Mouse (Mus musculus) heart, postnatal 0 days (tissue): ENCODE results near the gene Bmp8a. TPM values are rescaled to one million over a fixed set of nuclear protein-coding genes. Genes with fewer than 3 reads are reported as not detected.
"Not testable (repeated sequence)": the region's sequence is repeated elsewhere in the genome, so short reads cannot be mapped to it uniquely, and the experiment has no call there.

Experiments used
- ATAC-seq: fragments of 200-750 bp; cut with Nextera tagmentation; 2 replicates; pipeline ENCODE4 v1.8.0; 2017; ENCODE audit warnings: low read depth, moderate number of reproducible peaks, moderate library complexity; ENCODE audit not compliant: insufficient read depth
- DNase-seq: peaks from one replicate; pipeline ENCODE4 v3.0.0-alpha.2; 2016; ENCODE audit warnings: low spot score
- H3K27ac ChIP-seq: fragments of 300-500 bp; sonication (generic); 2 replicates; pipeline ENCODE4 v1.5.1; 2014; ENCODE audit warnings: low read depth, mild to moderate bottlenecking
- H3K27me3 ChIP-seq: fragments of 300-500 bp; sonication (generic); 2 replicates; pipeline ENCODE4 v1.6.1; 2014; ENCODE audit warnings: low read length, mixed read lengths; ENCODE audit not compliant: control insufficient read depth, insufficient read depth
- H3K36me3 ChIP-seq: fragments of 300-500 bp; sonication (generic); replicated peaks from 2 replicates; pipeline ENCODE4 v1.6.1; 2014; ENCODE audit warnings: low read length, mixed read lengths; ENCODE audit not compliant: control insufficient read depth, insufficient read depth
- H3K4me1 ChIP-seq: fragments of 300-500 bp; sonication (generic); 2 replicates; pipeline ENCODE4 v1.6.1; 2014; ENCODE audit warnings: antibody characterized with exemption; ENCODE audit not compliant: control insufficient read depth, insufficient read depth
- H3K4me2 ChIP-seq: fragments of 300-500 bp; sonication (generic); 2 replicates; pipeline ENCODE4 v1.6.1; 2014; ENCODE audit warnings: low read depth, mild to moderate bottlenecking, low read length, moderate library complexity
- H3K4me3 ChIP-seq: fragments of 300-500 bp; sonication (generic); 2 replicates; pipeline ENCODE4 v1.5.1; 2014; ENCODE audit warnings: low read depth, low read length
- H3K9ac ChIP-seq: fragments of 300-500 bp; sonication (generic); replicated peaks from 2 replicates; pipeline ENCODE4 v1.6.1; 2014; ENCODE audit warnings: low read depth, low read length, mixed read lengths
- H3K9me3 ChIP-seq: fragments of 300-500 bp; sonication (generic); replicated peaks from 2 replicates; pipeline ENCODE4 v1.6.1; 2016; ENCODE audit warnings: low read length; ENCODE audit not compliant: control insufficient read depth
- CTCF ChIP-seq: IDR thresholded peaks from 2 replicates; pipeline ENCODE4 v1.5.1; 2016; ENCODE audit warnings: antibody characterized with exemption, control low read depth, low read depth
- EP300 ChIP-seq: IDR thresholded peaks from 2 replicates; pipeline ENCODE4 v1.6.1; 2016; ENCODE audit warnings: antibody characterized with exemption, low read depth
- WGBS: fragments of 180-500 bp; shearing (Covaris S2); extraction: QIAGEN DNeasy Blood & Tissue Kit; methylation state at CpG from one replicate; pipeline ENCODE4 v1.1.7; 2014; 5-methylcytosine and 5-hydroxymethylcytosine counted together
- polyA plus RNA-seq: library from polyadenylated mRNA; unstranded; fragments of >200 nt; fragmentation: Nextera tagmentation; extraction: Ambion mirVana; gene quantifications from 2 replicates; pipeline ENCODE4 v1.2.1, GENCODE M21; 2015
- total RNA-seq: library from RNA; depleted of rRNA; stranded (reverse); fragments of >200 nt; gene quantifications from 2 replicates; pipeline ENCODE4 v1.2.3, GENCODE M21; 2014; ENCODE audit warnings: low replicate concordance

The Bmp8a gene
- total and polyA plus RNA-seq, 2 experiments from 2014 or later: not detected

DNA sequence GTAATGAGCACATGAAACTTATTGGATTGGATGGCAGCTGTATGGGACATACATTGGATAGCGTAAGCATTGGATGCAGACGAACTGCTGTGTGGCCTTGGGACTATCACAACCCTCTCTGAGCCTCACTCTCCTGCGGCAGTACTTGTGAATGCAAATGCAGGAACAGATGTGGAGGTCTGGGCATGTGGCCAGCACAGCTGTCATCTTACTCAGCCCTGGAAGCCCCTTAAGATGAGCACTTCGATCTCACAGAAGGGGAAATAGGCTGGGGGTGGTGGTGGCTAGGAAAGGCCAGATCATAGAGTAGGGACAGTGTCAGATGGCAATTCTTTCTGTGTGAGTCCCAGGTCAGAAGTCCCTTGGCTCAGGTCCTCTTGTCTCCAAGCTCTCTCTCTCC lies 5.4 kb downstream of the Bmp8a start:
- no peak for TF ChIP-seq CTCF
- no peak for TF ChIP-seq EP300
- H3K9ac ChIP-seq: no peak overlapping the region
- ATAC-seq (no peak), DNase-seq (no peak)
- H3K4me3 ChIP-seq: no peak overlapping the region
- no peaks in the 10 kb centered on the region for H3K9me3 ChIP-seq
- peaks cover 35% of the 10 kb centered on the region for H3K27me3 ChIP-seq
- no peak overlapping the region for H3K27ac ChIP-seq
- no peaks in the 10 kb centered on the region for H3K36me3 ChIP-seq
- H3K4me2 ChIP-seq: no peak overlapping the region
- peaks cover 4% of the 10 kb centered on the region; the same call in 1 of the 2 replicates for H3K4me1 ChIP-seq
- 64% methylated on average over 4 of the region's 4 CpGs for whole genome bisulfite sequencing

DNA sequence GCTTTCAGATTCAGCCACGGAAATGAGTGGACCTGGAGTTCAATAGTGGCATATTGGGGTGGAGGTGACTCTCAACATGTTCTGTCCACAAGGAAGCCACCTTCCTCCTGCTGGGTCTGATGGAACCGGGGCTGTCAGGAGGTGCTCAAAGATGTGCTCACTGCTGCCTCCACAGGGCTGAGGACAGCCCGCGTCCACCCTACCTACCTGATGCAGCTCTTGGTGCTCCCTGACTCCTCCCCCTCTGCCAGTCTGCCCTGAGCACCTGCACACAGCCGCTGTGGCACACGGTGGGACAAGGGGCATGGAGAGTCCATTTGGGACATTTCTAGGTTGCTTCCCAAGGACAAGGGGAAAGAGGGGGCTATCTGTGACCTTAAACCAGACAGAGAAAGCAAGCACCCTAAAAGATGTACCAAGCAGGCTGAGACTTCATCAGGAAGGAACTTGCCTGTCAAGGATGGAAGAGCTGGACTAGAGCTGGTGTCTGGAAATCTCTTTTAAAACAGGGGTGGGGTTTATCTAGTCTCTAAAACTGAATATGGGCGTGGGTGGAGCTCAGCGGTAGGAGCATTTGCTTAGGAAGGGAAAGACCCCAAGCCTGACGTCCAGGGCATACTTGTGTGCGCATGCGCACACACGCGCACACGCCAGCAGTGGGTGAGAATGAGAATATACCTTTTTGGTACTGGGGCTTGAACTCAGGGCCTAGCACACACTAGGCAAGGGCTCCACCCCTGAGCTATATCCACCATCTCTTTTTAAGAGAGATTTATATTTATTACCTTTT lies 7.1 kb downstream of the Bmp8a start:
- Histone ChIP-seq H3K9me3 (no peaks in the 10 kb centered on the region), H3K27ac (no peak overlapping the region), H3K9ac (no peak overlapping the region), H3K4me2 (no peak overlapping the region), H3K4me3 (no peak overlapping the region), H3K36me3 (no peaks in the 10 kb centered on the region), H3K4me1 (no peaks in the 10 kb centered on the region), H3K27me3 (peaks cover 18% of the 10 kb centered on the region; the same call in 1 of the 2 replicates)
- 57% methylated on average over 14 of the region's 14 CpGs for WGBS
- ATAC-seq (no peak), DNase-seq (no peak)
- TF ChIP-seq CTCF (no peak), EP300 (no peak)

DNA sequence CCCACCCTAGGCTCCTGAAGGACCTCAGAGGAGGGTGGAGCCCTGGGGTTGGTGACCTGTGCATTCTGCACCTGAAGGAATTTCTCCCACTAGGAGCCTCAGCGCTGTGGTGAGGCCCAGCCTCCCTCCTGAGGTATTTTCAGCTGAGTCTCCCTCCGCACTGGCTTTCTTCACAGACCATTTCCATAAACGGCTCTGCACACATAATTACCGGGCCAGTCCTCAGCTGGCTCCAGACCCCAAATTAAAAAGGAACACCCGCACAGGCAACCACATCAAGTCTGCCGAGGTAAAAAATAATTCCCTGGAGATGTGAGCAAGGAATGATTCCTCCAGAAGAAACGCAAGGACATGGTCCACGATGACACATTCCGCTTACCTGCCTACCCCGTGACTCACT lies 7.8 kb downstream of the Bmp8a start:
- not testable (repeated sequence) for H3K36me3 ChIP-seq, H3K9me3 ChIP-seq, H3K4me3 ChIP-seq, H3K27ac ChIP-seq, ATAC-seq, H3K4me1 ChIP-seq, DNase-seq, H3K4me2 ChIP-seq, H3K9ac ChIP-seq
- 75% methylated on average over 9 of the region's 10 CpGs for WGBS
- peaks cover 11% of the 10 kb centered on the region; the same call in 1 of the 2 replicates for H3K27me3 ChIP-seq

DNA sequence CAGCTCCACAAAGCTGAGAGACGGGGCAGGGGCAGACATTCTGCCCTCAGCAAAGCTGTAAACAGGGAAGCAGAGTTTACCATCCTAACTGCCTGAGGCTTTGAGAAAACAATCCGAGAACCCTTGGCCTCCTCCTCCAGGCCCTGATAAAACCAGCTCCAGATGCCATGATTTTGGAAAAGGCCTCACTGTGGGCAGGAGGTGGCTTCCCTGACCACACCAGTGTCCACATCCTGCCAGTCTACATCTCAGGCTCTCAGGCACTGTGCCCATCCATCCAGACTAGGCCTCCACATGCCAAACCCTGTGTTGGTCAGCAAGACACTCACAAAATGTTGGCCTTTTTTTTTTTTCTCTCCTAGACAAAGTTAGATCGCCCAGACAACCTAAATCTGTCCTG lies 8.9 kb downstream of the Bmp8a start:
- no peak for DNase-seq
- Histone ChIP-seq H3K4me1 (no peaks in the 10 kb centered on the region), H3K4me2 (no peak overlapping the region), H3K9ac (no peak overlapping the region), H3K36me3 (no peaks in the 10 kb centered on the region), H3K27me3 (peaks cover 9% of the 10 kb centered on the region; the same call in 1 of the 2 replicates), H3K27ac (no peak overlapping the region), H3K9me3 (no peaks in the 10 kb centered on the region), H3K4me3 (no peak overlapping the region)
- WGBS: 68% methylated on average over 3 of the region's 3 CpGs
- no peak for ATAC-seq
- TF ChIP-seq EP300 (no peak), CTCF (no peak)

DNA sequence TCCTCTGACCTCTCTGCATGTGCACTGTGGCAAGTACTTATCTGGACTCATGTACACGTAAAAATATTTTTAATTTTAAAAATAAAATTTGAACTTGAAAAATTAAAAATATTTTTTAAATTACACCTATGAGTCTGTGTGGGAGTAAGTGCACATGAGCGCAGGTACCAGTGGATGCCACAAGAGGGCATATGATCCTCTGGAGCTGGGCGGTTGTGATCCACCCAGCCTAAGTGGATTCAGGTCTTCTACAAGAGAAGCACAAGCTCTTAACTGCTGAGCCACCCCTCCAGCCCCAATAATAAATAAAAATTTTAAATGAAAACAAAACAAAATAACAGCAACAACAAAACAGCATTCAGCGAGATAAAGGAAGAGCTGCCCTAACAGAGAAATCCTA lies 9.9 kb downstream of the Bmp8a start:
- Histone ChIP-seq H3K27me3 (peaks cover 3% of the 10 kb centered on the region; the same call in 1 of the 2 replicates), H3K36me3 (no peaks in the 10 kb centered on the region), H3K9me3 (no peaks in the 10 kb centered on the region), H3K4me2 (no peak overlapping the region), H3K27ac (no peak overlapping the region), H3K4me1 (no peaks in the 10 kb centered on the region), H3K9ac (no peak overlapping the region), H3K4me3 (no peak overlapping the region)
- TF ChIP-seq EP300 (no peak), CTCF (no peak)
- 98% methylated on average over 4 of the region's 4 CpGs for WGBS
- DNase-seq: no peak
- ATAC-seq: no peak

DNA sequence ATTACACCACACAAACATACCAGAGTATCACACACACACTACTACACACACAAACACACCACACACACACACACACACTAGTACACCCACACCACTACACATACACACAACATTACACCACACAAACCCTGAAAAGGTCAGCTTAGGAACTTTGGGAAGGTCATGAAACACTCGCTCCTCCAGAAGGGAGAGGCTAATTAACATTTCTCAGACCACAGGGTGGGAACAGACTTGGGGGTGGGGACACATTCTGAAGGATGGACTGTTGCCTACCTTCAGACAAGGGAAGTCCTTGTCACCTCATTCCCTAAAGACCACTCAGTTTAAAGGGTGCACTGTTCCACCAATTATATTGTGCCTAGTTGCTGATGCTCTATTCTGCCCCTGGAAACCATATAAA lies 11.1 kb downstream of the Bmp8a start:
- not testable (repeated sequence) for H3K4me2 ChIP-seq, H3K9ac ChIP-seq, DNase-seq, H3K27me3 ChIP-seq, ATAC-seq, H3K27ac ChIP-seq, H3K36me3 ChIP-seq, H3K4me1 ChIP-seq, H3K9me3 ChIP-seq, H3K4me3 ChIP-seq
- 79% methylated on average over 1 of the region's 1 CpGs for WGBS
